Mouse (Mus musculus) natural killer cell, adult 2 months (primary cell): ENCODE measurements at regions not wholly inside any gene's neighbourhood (a gene's known extent, or its start where the extent isn't known, plus 50 kb on each side); places are given as distances from the start of the nearest gene placed in this dataset.
A peak's percentile ranks its signal among the peaks of the same experiment; 100 is the strongest.

ENCODE experiments used
- DNase-seq, 2 experiments: peaks; one replicate each; pipeline ENCODE4 v3.0.0; 2022; ENCODE audit warnings: low spot score in 2 of 2

DNA sequence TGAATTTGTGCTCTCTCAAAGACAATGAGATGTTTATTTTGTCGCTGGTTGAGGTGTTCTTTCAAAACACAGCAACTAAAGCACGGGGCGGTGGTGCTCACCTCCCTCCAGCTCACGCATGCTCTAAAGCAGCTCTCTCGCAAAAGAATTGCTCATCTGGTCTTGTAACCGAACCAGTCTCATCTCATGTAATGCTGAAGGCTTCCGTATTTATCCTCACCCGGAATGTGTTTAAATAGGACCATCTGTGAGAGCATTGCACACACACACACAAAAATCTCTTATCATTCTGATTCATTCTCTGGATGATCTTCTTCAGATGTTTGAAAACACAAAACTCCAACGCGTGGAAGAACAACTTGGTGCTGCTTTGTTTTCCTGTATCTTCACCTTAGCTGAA lies 138.4 kb downstream of the Irs2 start:
- no peak for DNase-seq

DNA sequence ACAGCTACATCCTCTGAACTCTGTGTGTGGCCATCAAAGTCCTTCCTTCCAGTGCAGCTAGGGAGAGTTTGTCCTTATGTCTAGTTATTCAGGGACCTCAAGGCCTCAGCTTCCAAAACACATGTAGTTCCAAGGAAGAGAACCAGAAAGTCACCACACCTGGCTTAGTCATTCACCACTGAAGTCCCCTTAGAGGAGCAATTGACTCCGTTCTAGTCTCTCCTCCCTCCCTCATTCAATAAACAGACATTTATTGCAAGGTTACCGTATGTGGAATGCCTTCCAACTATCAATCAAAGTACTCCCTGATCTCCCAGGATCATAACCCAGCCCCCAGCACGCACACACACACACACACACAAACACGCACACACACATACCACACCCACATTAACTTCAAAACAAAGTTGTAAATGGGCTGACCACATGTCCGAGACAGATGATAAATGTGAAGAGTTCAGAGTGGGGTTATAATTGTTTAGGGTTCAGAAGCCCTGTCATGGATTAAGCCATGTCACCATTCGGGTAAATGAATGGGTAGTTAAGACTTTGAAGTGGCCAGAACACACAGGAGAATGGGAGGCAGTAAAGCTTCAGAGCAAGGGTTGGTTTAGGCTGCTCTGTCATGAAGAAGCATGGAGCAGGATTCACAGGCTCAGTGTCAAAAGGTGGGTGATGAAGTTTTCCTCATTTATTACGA lies 141.4 kb downstream of the Irs2 start:
- no peak for DNase-seq

DNA sequence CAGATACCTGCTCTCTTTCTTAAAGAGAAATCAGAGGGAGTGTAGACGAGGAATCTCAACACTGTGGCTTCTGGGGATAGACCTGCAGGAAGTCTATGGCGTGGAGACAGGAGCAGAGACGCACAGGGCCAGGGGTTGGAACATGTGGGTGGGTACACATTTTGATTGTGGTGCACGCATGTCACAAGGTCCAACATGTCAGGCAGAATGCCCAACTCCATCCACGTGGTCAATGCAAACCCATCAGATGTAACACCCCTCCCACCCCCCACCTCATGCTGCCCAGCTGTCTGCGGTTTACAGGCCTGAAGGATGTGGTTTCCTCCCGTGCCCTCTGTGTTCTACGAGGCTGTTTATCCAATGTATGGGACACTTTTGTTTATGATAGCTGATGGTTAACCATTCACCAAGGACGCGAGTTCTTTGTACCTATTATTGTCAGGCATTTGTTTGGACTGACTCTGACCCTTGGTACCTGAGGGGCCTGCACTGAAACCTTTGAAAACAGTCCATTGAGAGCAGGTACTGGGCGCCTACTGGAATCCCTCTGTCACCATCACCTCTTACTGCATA lies 142.2 kb downstream of the Irs2 start:
- peak; percentile 69 to 76 for DNase-seq

DNA sequence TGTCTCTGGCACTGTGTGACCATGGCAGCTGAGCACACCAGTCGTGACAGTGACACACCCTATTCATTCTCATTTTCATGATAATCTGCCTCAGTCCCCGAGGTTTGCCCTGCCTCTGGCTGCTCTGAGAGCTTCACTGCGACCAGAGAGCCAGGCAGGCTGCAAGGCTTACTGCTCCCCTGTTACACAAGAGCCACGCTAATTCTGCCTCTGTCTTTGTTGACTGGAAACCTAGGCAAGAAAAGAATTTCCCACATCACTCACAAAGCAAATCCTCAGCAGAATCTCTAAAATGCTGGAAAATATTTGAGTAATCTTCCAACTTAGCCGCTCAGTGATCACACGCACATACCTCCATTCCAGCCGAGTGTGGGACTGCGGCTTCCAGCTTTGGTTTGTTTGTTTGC lies 142.8 kb downstream of the Irs2 start:
- no peak for DNase-seq

DNA sequence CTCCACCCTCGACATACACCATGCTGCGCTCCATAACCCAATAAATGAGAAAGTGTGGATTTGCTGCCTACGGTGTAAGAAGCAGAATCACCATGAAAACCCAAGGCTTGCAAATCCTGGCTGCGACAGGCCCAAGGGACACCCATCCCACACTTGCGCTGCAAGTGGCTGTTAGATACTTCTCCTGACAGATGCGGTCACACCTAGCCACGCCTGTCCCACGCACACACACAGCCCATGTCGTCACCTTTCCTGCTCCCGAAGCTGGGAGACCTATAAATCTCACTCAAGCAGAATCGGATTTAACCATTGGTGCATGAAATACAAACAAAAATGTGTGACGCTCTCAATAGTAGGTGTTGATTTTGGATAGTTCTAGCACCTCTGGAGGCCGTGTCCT lies 145.8 kb downstream of the Irs2 start:
- no peak for DNase-seq

DNA sequence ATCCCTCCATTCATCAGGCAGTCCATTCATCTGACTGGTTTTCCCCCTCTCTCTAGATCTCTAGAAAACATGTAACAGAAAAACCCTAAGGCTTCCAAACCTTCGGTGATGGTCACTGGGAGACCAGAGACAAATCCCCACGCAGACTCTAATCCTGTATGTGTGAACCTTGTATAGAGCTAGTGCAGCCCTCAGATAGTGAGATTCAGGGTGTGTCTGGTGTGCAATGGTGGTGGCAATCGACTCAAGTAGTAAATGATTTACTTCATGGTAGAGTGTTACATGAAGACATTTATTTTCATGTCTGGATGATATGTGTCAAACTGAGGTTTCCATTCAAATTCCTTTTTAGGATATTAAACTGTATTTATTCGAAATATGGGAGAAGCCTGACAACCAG lies 147.4 kb downstream of the Irs2 start:
- no peak for DNase-seq

DNA sequence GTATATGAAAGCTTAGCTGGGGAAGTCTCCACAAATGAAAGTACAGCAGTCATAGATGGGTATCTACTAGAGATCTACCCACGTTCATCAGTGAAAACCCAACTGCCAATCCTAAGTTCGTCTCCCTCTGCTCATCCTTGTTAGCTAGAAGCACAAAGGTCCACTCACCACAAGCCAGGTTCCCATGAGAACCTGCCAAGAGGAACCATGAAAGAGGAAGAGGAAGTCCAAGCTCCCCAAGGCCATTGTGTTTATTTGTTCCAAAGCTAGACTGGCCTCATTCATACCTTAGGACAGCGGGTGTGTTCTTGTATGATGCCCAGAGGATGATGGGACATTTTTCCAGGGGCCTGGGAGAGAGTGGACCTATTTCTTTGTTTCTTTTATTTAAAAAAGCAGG lies 150.4 kb downstream of the Irs2 start:
- no peak for DNase-seq

DNA sequence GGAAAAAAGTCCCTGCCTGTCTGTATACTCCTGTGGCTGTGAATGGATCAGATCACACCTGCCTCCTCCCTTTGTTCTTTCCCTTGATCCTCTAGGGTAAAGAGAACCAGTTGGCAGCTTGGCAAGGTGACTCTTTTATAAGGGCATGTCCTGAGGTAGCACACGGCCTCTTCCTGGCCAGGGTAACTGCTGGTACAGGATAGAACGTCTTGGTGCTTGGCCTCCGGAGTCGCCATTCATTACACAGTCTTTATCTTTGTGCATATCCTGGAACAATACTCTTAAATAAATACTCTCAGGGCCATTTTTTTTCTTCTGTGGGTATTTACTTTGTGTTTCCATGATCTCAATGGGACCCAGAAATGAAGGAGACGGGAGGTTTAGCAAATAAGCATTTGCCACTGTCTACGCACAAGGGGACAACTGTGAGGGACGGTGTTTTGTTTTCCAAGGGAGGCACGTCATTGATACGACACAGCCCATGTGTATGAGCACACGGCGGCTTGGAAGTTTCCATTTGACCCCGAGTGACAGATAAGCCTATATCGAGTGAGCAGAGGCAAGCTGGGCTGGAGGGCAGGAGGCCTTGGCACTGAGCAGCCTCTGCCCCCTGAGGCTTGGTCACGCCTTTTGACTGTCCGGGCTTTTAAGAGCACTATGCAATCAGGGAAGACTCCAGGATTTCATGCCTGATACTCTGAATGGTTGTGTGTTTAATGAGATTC lies 151.1 kb downstream of the Irs2 start:
- DNase-seq = no peak

DNA sequence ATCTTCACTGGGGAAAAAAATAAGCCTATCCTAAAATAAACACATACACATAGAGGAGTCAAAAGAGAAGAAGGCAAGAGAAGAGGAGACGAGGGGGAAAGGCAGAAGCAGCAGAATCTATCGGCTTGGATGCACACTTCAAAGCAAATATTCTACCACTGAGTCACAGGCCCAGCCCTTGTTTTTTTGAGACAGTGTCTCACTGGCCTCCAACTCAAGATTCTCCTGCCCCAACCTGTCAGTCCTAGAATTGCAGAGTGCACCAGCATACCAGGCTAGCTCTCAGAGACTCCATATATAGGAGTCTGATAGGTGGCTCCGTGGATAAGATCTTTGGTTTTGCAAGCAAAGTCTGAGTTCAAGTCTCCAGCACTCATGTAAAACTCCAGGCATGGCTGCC lies 152.6 kb downstream of the Irs2 start:
- DNase-seq = no peak

DNA sequence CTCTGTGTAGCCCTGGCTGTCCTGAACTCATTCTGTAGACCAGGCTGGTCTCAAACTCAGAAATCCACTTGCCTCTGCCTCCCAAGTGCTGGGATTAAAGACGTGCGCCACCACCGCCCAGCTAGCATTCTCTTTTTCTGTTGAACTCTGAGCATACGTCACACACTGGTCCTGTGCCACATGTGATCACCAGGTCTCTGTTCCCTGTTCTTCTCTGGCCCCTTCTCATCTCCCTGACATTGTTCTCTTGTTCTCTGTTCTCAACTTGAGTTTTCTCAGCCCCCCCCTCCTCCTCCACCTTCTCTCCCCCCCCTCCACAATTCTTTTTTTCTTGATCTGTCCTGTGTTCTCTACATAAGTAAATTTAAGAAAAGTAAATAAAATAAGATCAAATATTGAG lies 153.1 kb downstream of the Irs2 start:
- no peak for DNase-seq

DNA sequence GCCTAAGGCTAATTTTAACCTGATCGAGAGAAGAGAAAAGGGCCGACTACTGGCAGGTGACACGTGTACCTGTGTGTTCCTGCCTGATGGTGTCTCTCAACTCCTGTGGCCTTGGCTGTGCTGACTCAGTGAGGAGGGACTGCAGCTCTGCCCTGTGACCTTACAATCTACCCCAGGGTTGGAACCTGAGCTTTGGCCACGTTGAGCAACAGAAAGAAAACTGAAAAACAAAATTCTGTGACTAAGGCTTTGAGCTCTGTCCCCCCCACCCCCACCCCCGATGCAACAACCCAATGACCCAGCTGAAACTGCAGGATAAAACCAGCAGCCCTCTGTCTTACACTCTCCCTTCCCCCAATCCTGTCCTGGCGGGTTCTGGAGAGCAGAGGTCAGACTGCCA lies 153.7 kb downstream of the Irs2 start:
- DNase-seq = no peak

DNA sequence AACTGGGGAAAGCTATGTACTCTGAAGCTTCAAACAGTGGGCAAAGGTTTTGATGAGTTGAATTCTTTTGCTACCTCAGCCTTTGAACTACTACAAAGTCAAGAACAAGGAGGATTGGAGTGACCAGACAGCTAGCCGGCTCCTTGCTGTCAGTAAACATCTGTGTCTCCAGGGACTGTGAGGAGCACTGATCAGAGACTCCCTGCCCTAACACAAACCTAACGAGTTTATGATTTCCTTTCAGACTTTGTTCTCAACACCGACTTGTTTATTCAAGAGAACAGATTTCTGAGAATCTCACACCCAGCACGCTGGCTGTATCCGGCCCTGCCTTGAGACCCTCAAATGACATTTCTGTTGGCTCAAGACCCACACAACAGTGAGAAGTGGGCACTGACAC lies 154.4 kb downstream of the Irs2 start:
- DNase-seq = no peak

DNA sequence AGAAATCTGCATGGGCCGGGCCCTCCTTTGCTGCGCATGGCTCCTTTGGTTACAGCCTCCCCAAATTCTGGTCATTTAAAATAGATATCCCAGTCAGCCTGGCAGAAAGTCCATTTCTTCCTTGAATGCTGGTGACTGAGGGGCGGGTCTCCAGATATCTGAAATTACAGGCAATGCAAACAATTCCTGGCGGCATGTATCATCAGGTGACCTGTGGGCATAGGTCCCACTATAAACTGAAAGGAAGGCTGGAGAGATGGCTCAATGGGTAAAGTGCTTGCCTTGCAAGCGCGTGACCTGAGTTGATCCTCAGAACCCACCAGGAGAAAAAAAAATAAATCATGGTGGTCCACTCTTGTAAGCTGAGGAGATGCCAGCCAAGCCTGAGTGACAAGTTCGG lies 158.3 kb downstream of the Irs2 start:
- no peak for DNase-seq

DNA sequence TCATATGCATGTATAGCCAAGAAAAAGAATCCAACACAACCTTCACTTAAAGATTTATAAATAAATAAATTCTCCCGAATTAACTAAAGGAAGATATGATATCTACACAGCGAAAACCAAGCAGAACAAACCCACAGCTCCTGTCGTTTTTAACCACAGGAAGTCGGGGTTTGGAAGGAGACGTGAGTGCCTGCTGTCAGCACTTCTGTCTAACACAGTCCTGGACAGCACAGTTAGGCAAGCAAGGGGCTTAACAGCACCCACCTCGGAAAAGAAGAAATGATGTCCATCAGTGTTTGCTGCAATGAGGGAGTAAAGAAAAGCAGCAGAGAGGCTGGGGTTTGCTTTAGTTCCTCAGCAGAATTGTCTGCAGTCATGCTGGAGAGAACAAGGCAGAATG lies 162.7 kb downstream of the Irs2 start:
- no peak for DNase-seq

DNA sequence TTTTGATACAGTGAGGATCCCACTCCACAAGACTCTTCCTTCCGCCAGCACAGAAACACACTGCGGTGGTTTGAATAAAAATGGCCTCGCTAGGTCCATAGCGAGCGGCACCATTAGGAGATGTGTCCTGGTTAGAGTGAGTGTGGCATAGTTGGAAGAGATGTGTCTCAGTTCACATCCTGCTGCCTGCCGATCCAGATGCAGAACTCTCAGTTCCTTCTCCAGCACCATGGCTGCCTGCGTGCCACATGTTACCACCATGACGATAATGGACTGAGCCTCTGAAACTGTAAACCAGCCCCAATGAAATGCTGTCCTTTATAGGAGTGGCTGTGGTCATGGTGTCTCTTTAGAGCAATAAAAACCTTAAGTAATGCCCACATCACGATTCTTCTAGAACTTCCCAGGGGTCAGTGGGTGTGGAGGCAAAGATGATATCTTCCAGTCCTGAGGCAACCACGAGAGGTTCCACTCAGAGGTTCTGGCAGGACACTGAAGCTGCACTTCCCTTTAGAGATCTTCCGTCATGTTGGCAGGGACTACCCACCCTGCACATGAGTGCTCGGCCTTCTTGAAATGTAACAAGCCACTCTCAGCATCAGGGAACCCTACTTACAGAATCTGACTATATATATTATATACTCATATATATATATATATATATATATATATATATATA lies 167.3 kb downstream of the Irs2 start:
- DNase-seq = no peak

DNA sequence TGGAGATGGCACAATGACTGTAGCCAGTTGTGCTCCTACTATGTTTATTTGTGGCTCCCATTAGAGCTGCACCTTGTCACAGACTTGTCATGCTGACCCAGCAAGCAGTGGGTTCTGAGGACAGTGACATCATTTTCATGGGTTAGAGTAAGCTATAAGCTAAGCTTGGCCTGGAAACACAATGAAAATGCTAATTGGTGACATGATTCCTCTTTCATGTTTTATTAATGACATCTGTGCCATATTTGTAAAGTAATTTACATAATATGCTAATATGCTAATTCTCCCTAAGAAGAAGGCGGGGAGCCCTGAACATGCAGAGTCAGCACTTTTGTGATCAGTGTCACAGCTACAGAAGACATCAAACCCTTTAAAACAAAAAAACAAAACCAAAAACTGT lies 168.2 kb downstream of the Irs2 start:
- no peak for DNase-seq

DNA sequence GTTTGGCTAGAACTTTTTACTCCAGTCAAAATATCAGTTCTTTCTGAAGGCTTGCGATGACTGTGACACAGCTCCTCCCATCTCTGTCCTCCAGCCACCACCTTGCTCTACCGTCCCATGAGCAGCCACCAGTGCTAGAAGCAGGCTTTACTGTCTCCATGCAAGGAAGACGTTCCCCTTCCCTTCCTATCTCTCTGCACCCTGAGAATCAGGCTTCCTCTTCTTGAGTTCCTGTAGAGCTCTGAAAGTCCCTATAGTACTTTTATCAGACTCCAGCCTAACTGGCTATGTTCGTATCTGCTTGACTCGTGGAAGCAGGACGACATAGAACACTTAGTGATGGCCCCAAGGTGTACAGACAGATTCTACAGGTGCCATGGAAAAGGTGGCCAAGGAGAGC lies 173.2 kb downstream of the Irs2 start:
- no peak for DNase-seq

DNA sequence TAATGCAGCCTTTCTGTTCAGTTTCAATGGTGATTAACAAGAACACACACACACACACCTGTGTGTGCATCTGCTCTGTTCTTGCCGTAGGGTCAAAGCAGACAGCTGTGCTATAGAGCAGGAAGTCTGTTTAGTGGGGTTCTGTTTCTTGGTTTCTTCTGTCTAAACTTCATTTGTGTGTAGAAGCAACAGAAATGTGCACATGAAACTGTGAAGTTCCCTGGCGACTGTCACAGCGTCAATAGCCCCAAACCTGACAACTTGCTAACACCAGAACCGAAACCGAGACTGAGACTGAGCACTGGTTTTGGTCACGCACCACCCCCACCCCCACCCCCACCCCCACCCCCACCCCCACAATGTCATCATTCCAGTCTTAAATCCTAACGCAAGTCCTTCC lies 176.4 kb downstream of the Irs2 start:
- DNase-seq = peak in 1 of 2 experiments; percentile 31

DNA sequence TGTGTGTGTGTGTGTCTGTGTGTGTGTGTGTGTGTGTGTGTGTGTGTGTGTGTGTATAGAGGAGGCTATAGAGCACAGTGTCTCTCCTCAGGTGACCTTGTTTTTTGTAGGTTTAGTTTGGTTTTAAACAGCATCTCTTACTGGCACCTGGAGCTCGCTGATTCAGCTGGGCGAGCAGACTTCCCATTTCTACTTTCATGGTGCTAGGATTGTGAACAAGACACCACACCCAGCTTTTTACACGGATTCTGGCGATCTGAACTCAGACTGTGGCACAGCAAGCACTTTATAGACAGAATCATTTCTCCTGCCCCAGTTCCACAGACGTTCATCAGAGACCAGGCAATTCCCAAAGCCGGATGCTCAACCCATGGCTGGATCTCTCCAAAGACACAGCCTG lies 177.0 kb downstream of the Irs2 start:
- peak in 1 of 2 experiments; percentile 57 for DNase-seq

DNA sequence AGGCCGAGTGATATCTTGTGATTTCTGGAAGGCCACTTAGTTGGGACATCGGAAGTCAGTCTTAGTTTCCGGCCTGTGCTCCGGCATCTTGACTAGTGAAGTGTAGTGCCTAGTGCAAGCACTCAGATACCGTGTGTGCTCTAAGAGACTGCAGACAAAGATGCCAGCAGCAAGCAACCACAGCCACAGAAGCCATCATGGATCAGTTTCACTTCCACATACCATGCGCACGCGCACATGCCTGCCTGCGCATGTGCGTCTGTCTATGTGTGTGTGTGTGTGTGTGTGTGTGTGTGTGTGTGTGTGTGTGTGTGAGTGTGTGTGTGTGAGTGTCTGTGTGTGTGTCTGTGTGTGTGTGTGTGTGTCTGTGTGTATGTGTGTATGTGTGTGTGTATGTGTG lies 177.4 kb downstream of the Irs2 start:
- peak in 1 of 2 experiments; percentile 78 for DNase-seq

DNA sequence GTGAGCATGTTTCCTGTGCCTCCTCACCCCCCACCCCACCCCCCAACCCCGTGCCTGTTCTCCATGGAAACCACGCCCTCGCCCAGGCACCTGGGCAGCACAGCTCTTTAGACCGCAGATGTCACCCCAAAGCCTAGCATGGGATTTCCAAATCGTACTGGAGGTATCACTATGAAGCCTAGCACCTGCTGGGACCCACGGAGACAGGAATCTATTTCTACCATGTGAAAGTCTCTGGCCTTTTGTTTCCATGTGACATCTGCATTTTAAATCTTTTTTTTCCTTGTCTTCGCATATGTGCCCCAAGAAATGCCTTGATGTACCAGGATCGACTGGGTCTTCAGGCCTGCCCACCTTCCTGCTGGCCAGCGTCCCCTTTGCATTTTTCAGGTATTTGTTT lies 179.7 kb downstream of the Irs2 start:
- no peak for DNase-seq

DNA sequence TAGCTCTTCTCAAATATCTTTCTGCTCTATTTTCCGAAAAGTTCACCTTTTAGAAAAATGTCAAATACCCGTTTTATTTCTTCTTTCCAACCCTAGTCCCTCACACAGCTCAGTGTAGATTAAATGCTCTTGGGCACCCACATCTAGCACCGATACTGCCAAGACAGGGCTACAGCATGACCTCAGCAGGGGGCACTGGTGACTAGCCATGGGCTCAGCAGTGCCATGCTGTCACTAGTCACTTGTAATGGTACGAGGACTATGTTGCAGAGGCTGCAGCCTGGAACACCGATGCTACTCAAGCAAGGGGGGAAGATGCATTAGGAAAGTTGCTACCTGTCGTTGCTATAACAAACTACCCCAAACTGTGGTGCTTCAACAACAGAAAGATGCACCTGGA lies 180.7 kb downstream of the Irs2 start:
- DNase-seq = peak in 1 of 2 experiments; percentile 40

DNA sequence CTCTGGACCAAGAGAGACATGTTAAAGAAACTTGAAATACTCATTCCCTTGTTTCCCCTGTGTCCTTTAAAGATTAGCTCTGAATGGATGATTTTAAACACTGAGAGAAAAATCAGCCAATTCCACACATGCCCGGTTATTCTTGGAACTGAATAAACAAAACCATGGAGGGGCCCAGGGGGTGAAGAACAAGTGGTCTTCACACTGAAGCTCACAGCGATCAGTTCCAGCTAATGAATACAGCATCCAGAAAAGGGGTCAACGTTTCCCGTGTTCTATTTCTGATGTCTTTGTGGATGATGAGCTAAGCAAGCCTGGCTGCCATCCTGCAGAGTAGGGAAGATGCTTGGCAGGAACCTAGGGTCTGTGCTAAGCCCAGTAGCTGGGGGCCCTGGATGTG lies 182.3 kb downstream of the Irs2 start:
- DNase-seq = no peak
